Mouse (Mus musculus): ENCODE measurements around the gene Agap1.

DNA sequence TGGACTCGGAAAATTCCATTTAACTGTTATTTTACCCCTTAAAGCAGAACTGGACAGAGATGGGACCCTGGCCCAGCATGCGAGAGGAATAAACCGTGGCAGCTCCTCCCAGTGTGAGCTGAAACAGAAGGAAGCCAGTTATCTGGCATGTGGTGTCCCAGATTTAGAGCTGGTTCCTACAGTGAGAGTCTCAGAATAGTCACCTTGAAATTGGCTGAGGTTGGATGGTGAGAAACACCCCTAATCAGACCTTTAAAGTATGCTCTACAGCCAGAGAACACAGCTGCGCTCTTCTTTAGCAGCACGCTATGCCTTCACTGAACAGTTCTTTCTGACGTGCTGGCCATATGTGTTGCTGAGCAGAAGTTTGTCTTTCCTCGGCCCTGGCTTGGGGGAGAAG, 168.2 kb downstream of the Agap1 start:
- TF ChIP-seq CTCF (IDR thresholded peaks at IDR 0.05; ENCODE audit: low read depth) = no peak
- TF ChIP-seq EP300 (optimal IDR thresholded peaks at IDR 0.05) = no peak

All from stomach, postnatal 0 days (tissue).